Mouse (Mus musculus) embryonic facial prominence, embryonic 12.5 days (tissue): ENCODE results near the gene Ptprb. TPM values are rescaled to one million over a fixed set of nuclear protein-coding genes. Genes with fewer than 3 reads are reported as not detected.

Source experiments
- ATAC-seq: fragments of 200-750 bp; cut with Nextera tagmentation; 2 replicates; pipeline ENCODE4 v1.8.0; 2017; ENCODE audit not compliant: insufficient number of reproducible peaks, insufficient read depth, low FRiP score, low TSS enrichment
- H3K27ac ChIP-seq: fragments of 300-500 bp; sonication (generic); 2 replicates; pipeline ENCODE4 v1.5.1; 2016; ENCODE audit warnings: mild to moderate bottlenecking
- H3K27me3 ChIP-seq: fragments of 300-500 bp; sonication (generic); 2 replicates; pipeline ENCODE4 v1.6.1; 2016; ENCODE audit warnings: mild to moderate bottlenecking, moderate library complexity
- H3K36me3 ChIP-seq: fragments of 300-500 bp; sonication (generic); 2 replicates; pipeline ENCODE4 v1.6.1; 2016; ENCODE audit warnings: mild to moderate bottlenecking
- H3K4me1 ChIP-seq: fragments of 300-500 bp; sonication (generic); 2 replicates; pipeline ENCODE4 v1.6.1; 2016
- H3K4me2 ChIP-seq: fragments of 300-500 bp; sonication (generic); replicated peaks from 2 replicates; pipeline ENCODE4 v1.6.1; 2016; ENCODE audit warnings: mild to moderate bottlenecking, moderate library complexity
- H3K4me3 ChIP-seq: fragments of 300-500 bp; sonication (generic); 2 replicates; pipeline ENCODE4 v1.5.1; 2016; ENCODE audit warnings: mild to moderate bottlenecking
- H3K9ac ChIP-seq: fragments of 300-500 bp; sonication (generic); 2 replicates; pipeline ENCODE4 v1.6.1; 2016; ENCODE audit warnings: mild to moderate bottlenecking, moderate library complexity
- H3K9me3 ChIP-seq: fragments of 300-500 bp; sonication (generic); 2 replicates; pipeline ENCODE4 v1.6.1; 2016; ENCODE audit warnings: mild to moderate bottlenecking, moderate library complexity
- WGBS: fragments of 180-500 bp; shearing (Covaris S2); methylation state at CpG from one replicate; pipeline ENCODE4 v1.1.7; 2016; 5-methylcytosine and 5-hydroxymethylcytosine counted together
- polyA plus RNA-seq: library from polyadenylated mRNA; unstranded; fragments of >200 nt; fragmentation: Nextera tagmentation; extraction: Ambion mirVana; gene quantifications from 2 replicates; pipeline ENCODE4 v1.2.1, GENCODE M21; 2016

Gene Ptprb
- polyA plus RNA-seq, 1 experiment from 2014 or later: 2.4 TPM

GRCm38 (mm10) chr10:116384401-116384800 is 109.1 kb downstream of the Ptprb start:
- H3K27me3 ChIP-seq: no peaks in the 10 kb centered on the region
- 0 out of 2 replicates have a peak, but pooled peaks cover 5% of the 10 kb centered on the region for H3K4me1 ChIP-seq
- no peak overlapping the region for H3K4me2 ChIP-seq
- H3K27ac ChIP-seq: no peak overlapping the region
- H3K9me3 ChIP-seq: no peaks in the 10 kb centered on the region
- no peaks in the 10 kb centered on the region for H3K36me3 ChIP-seq
- 71% methylated on average over 4 of the region's 4 CpGs for WGBS
- H3K4me3 ChIP-seq: no peak overlapping the region
- no peak overlapping the region for H3K9ac ChIP-seq
- no peak for ATAC-seq

GRCm38 (mm10) chr10:116386391-116386885 is 111.1 kb downstream of the Ptprb start:
- 0 out of 2 replicates have a peak, but pooled peaks cover 5% of the 10 kb centered on the region for H3K4me1 ChIP-seq
- H3K4me3 ChIP-seq: no peak overlapping the region
- no peak overlapping the region for H3K27ac ChIP-seq
- no peak overlapping the region for H3K4me2 ChIP-seq
- no peak overlapping the region for H3K9ac ChIP-seq
- 39% methylated on average over 7 of the region's 7 CpGs for WGBS
- no peaks in the 10 kb centered on the region for H3K36me3 ChIP-seq
- no peak for ATAC-seq
- H3K9me3 ChIP-seq: no peaks in the 10 kb centered on the region
- no peaks in the 10 kb centered on the region for H3K27me3 ChIP-seq

GRCm38 (mm10) chr10:116388840-116389239 is 113.5 kb downstream of the Ptprb start:
- Histone ChIP-seq H3K36me3 (no peaks in the 10 kb centered on the region), H3K27ac (no peak overlapping the region), H3K27me3 (no peaks in the 10 kb centered on the region), H3K4me2 (no peak overlapping the region), H3K4me3 (no peak overlapping the region), H3K9me3 (no peaks in the 10 kb centered on the region), H3K9ac (no peak overlapping the region), H3K4me1 (0 out of 2 replicates have a peak, but pooled peaks cover 5% of the 10 kb centered on the region)
- ATAC-seq: no peak
- 63% methylated on average over 6 of the region's 6 CpGs for WGBS

GRCm38 (mm10) chr10:116393790-116394475 is 118.6 kb downstream of the Ptprb start:
- ATAC-seq: no peak
- Histone ChIP-seq H3K4me2 (no peak overlapping the region), H3K27ac (no peak overlapping the region), H3K27me3 (no peaks in the 10 kb centered on the region), H3K36me3 (no peaks in the 10 kb centered on the region), H3K9ac (no peak overlapping the region), H3K4me1 (0 out of 2 replicates have a peak, but pooled peaks cover 4% of the 10 kb centered on the region), H3K9me3 (no peaks in the 10 kb centered on the region), H3K4me3 (no peak overlapping the region)
- 74% methylated on average over 9 of the region's 9 CpGs for whole genome bisulfite sequencing

GRCm38 (mm10) chr10:116394585-116394984 is 119.3 kb downstream of the Ptprb start:
- no peak for ATAC-seq
- H3K9me3 ChIP-seq: no peaks in the 10 kb centered on the region
- WGBS: 26% methylated on average over 4 of the region's 4 CpGs
- H3K27ac ChIP-seq: no peak overlapping the region
- no peak overlapping the region for H3K4me2 ChIP-seq
- H3K9ac ChIP-seq: no peak overlapping the region
- H3K4me1 ChIP-seq: 0 out of 2 replicates have a peak, but pooled peaks cover 4% of the 10 kb centered on the region
- H3K36me3 ChIP-seq: no peaks in the 10 kb centered on the region
- H3K27me3 ChIP-seq: no peaks in the 10 kb centered on the region
- H3K4me3 ChIP-seq: no peak overlapping the region

- Histone ChIP-seq H3K36me3 (no peaks in the 10 kb centered on the region), H3K9ac (no peak overlapping the region), H3K27me3 (no peaks in the 10 kb centered on the region), H3K4me2 (no peak overlapping the region), H3K27ac (no peak overlapping the region), H3K4me3 (no peak overlapping the region), H3K9me3 (no peaks in the 10 kb centered on the region), H3K4me1 (0 out of 2 replicates have a peak, but pooled peaks cover 4% of the 10 kb centered on the region)
- WGBS: 82% methylated on average over 5 of the region's 5 CpGs
- no peak for ATAC-seq
Measured at GRCm38 (mm10) chr10:116396279-116396678, 121.0 kb downstream of the Ptprb start.

GRCm38 (mm10) chr10:116396966-116397365 is 121.6 kb downstream of the Ptprb start:
- Histone ChIP-seq H3K27me3 (no peaks in the 10 kb centered on the region), H3K9ac (no peak overlapping the region), H3K4me2 (no peak overlapping the region), H3K27ac (no peak overlapping the region), H3K36me3 (no peaks in the 10 kb centered on the region), H3K4me3 (no peak overlapping the region), H3K9me3 (no peaks in the 10 kb centered on the region), H3K4me1 (0 out of 2 replicates have a peak, but pooled peaks cover 4% of the 10 kb centered on the region)
- no peak for ATAC-seq
- 87% methylated on average over 13 of the region's 13 CpGs for WGBS

GRCm38 (mm10) chr10:116397573-116397972 is 122.2 kb downstream of the Ptprb start:
- ATAC-seq: no peak
- Histone ChIP-seq H3K27me3 (no peaks in the 10 kb centered on the region), H3K4me1 (0 out of 2 replicates have a peak, but pooled peaks cover 4% of the 10 kb centered on the region), H3K4me2 (peak overlapping the region; percentile 41), H3K36me3 (no peaks in the 10 kb centered on the region), H3K4me3 (0 out of 2 replicates have a peak overlapping the region, but pooled peaks have one; percentile 18), H3K9me3 (no peaks in the 10 kb centered on the region), H3K9ac (no peak overlapping the region), H3K27ac (no peak overlapping the region)
- WGBS: 32% methylated on average over 14 of the region's 14 CpGs

GRCm38 (mm10) chr10:116397973-116398372 is 122.7 kb downstream of the Ptprb start:
- Histone ChIP-seq H3K9me3 (no peaks in the 10 kb centered on the region), H3K4me1 (0 out of 2 replicates have a peak, but pooled peaks cover 4% of the 10 kb centered on the region), H3K9ac (no peak overlapping the region), H3K27me3 (no peaks in the 10 kb centered on the region), H3K36me3 (no peaks in the 10 kb centered on the region), H3K4me3 (no peak overlapping the region), H3K27ac (no peak overlapping the region), H3K4me2 (peak overlapping the region; percentile 41)
- no peak for ATAC-seq
- WGBS: 56% methylated on average over 12 of the region's 12 CpGs

GRCm38 (mm10) chr10:116402742-116403425 is 127.6 kb downstream of the Ptprb start:
- no peaks in the 10 kb centered on the region for H3K9me3 ChIP-seq
- 0 out of 2 replicates have a peak, but pooled peaks cover 4% of the 10 kb centered on the region for H3K4me1 ChIP-seq
- H3K36me3 ChIP-seq: no peaks in the 10 kb centered on the region
- no peak overlapping the region for H3K4me2 ChIP-seq
- no peak overlapping the region for H3K9ac ChIP-seq
- no peaks in the 10 kb centered on the region for H3K27me3 ChIP-seq
- 86% methylated on average over 6 of the region's 6 CpGs for WGBS
- no peak overlapping the region for H3K4me3 ChIP-seq
- no peak overlapping the region for H3K27ac ChIP-seq
- no peak for ATAC-seq

- 74% methylated on average over 4 of the region's 4 CpGs for WGBS
- H3K4me3 ChIP-seq: no peak overlapping the region
- no peaks in the 10 kb centered on the region for H3K36me3 ChIP-seq
Measured at GRCm38 (mm10) chr10:116403679-116404078, 128.4 kb downstream of the Ptprb start.

GRCm38 (mm10) chr10:116405011-116405410 is 129.7 kb downstream of the Ptprb start:
- Histone ChIP-seq H3K36me3 (no peaks in the 10 kb centered on the region), H3K4me1 (no peaks in the 10 kb centered on the region), H3K9me3 (no peaks in the 10 kb centered on the region), H3K27me3 (no peaks in the 10 kb centered on the region), H3K9ac (no peak overlapping the region), H3K4me2 (no peak overlapping the region), H3K4me3 (no peak overlapping the region), H3K27ac (no peak overlapping the region)
- ATAC-seq: no peak
- 93% methylated on average over 6 of the region's 6 CpGs for WGBS

More at GRCm38 (mm10) chr10:116403679-116404078, 128.4 kb downstream of the Ptprb start:
- no peak overlapping the region for H3K9ac ChIP-seq
- no peak overlapping the region for H3K27ac ChIP-seq
- no peak overlapping the region for H3K4me2 ChIP-seq
- H3K27me3 ChIP-seq: no peaks in the 10 kb centered on the region
- H3K4me1 ChIP-seq: no peaks in the 10 kb centered on the region
- no peak for ATAC-seq
- H3K9me3 ChIP-seq: no peaks in the 10 kb centered on the region
